Mouse (Mus musculus) urinary bladder, postnatal 4 days (tissue): ENCODE measurements around the gene Eif2b4.

Experiments
- DNase-seq, 2 experiments: peaks; one replicate each; pipeline ENCODE4 v3.0.0; 2021 to 2022; ENCODE audit warnings: low spot score in 2 of 2

The Eif2b4 gene

DNA sequence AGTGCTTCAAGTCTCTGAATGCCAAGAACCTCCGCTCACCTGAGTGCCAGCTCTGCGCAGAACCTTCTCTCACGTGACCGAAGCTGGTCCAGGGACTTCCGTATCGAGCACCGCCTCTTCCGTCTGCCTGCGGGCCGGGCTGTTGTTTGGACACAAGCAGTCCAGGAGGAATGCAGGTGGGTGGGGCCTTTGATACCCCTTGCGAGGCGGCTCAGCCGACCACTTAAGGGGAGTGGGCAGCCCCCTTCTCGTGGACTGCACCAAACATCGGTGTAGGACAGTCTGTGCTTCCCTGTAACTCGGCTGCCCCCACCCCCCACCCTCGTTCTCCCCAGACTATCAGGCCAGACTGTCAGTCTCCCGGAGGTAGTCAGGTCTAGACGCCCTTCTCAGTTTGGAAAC is 39.1 kb downstream of the Eif2b4 start, which contains the start of gene Mpv17:
Mpv17 (minus strand) TSS at position 100 of the 402 bp plus-strand sequence.
- DNase-seq, result peak; percentile 73 to 79

DNA sequence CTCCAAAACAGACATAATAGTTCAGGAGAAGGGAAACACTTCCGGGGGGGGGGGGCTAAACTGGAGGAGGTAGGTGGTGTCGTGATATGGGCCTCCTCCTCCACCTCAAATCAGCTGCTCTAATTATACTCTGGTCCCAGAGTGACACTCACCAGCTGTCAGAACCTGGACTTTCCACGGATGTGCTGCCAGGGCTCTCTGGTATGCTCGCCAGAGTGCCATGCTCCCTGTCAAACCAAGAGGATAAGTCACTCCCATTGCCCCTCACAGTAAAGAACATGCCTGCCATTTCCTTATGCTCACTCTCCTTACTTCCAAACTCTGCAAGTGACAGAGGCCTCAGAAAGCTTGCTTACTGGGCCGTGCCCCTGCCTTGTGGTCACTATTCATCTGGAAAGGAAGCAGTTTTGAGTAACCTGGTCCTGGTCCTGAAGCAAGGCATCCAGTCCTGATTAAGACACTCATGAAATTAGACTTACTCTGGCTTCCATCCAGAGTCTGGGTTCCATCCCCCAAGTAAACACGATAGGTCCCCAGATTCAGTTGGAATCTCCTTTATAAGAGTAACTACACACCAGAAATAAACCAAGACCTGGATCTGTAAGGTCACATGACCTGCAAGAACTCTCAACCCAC is 39.6 kb downstream of the Eif2b4 start:
- DNase-seq, result no peak

DNA sequence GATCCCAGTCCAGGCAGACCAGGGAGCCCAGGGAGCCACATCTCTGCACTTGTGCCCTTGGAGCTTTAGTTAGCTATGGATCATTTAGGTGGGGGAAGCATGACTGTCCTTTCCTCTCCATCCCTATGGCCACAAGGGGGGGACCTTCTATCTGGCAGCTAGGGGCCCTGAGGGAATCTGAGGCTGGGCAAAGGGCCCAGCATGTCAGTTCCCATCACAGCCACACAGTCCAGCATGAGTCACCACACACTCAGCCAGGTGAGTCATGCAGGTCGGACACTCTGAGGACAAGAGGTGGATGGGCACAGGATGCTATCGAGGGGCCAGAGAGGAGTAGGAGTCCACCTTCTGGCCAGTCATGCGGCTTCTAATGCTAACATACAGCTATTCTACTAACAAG is 41.5 kb downstream of the Eif2b4 start:
- DNase-seq, result no peak

DNA sequence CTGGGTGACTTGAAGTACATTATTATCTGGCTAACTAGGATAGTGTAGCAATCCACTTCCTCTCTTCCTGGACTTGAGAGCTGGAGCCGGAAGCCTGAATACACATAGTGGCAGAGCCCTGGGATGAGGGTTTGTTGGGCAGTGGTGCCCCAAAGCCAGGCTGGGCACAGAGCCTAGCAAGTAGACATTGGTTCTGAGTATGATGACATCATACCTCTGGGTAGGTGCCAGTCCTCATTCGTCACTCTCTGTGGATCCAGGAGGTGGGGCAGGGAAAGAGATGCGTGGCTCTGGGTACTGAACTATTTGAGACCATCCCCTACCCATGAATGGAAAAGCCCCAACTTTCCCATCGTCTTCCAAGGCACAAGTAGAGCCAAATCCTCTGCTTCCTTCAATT is 43.4 kb downstream of the Eif2b4 start:
- DNase-seq, result no peak

DNA sequence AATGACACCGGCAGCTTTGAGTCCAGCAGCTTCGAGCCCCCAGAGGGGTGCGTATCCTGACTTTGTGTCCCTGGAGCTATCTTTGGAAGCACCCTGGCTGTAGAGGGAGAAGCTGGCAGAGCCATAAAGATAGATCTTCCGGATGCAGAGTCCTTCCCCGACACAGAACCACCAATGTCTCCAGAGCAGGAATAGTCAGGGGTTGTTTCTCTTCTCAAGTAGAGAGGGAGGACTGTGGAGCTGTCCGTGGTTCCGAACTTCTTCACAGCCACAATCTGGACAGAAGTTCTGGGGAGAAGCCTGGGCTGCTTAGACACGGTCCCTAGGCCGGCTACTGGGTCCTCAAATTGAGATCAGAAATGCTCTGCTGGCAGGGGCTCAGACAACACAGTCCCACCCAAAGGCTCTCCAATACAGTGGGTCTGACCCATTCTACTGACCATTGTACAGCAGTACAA is 54.2 kb downstream of the Eif2b4 start:
- no peak for DNase-seq

DNA sequence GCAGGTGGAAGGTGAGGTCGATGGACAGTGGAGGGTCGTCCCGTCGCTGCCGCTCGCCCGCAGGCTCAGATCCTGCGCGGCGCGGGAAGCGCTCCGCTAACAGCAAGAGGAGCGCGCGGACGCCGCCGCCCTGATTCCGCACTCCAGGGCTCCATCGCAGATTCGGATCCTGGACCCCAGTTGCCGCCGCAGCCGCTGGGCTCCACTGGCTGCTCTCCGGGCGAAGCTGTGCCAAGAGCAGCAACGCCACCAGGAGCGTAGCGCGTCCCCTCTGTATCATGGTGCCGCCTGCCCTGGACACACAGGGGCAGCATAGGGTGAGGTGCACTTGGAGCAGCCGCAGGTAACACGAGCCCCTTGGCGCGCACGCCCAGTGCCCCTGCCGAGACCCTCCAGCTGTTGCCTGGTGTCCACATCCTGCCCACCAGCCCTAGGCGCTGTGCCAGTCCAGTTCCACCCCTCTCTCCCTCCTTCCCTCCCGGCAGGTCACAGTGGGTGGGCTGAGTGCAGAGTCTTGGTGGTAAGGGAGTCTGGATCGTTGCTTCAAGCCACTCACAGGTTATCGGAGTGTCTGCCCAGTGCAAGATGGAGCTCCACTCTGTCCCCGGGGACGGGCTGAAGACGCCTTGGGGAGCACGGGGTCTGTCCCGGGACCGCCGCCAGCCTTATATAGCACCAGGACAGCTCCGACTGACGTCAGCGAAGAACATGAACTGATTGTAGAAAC is 54.8 kb downstream of the Eif2b4 start, which contains the start of gene Ucn:
Ucn (minus strand) TSS at position 589 of the 727 bp plus-strand sequence.
- no peak for DNase-seq

DNA sequence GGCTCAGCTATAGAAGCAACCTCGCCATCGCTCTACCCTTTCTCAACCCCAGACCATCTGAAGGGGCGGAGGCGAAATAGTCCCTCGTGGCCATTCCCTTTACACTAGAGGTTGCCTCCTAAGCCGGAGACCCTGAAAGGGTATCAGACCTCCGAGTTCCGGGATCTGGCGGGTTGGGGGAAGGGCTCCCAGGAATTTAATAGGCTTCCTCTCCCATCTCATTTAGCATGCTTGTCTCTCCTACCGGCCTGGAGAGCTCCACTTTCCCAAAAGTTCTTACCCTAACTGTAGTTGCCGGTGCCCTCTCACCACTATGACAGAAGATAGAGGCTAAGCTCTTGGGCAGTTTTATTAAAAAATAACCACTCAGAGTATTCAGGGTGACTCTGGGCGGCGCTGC is 55.6 kb downstream of the Eif2b4 start:
- no peak for DNase-seq
